Mouse (Mus musculus): ENCODE results near the gene Slc7a4. TPM values are rescaled to one million over a fixed set of nuclear protein-coding genes. Genes with fewer than 3 reads are reported as not detected.

Gene Slc7a4
- polyA plus RNA-seq, 1 experiment from 2014 or later = 46.1 TPM

GRCm38 (mm10) chr16:17532676-17533329, 50.2 kb downstream of the Slc7a4 start:
- H3K9ac ChIP-seq (replicated peaks) = no peak overlapping the region
- ATAC-seq (ENCODE audit: low FRiP score) = no peak
- peaks cover 29% of the 10 kb centered on the region for H3K4me1 ChIP-seq
- no peak overlapping the region for H3K4me2 ChIP-seq
- no peaks in the 10 kb centered on the region; the same call in 1 of the 2 replicates for H3K27me3 ChIP-seq (replicated peaks)
- H3K4me3 ChIP-seq (replicated peaks) = no peak overlapping the region
- no peaks in the 10 kb centered on the region for H3K9me3 ChIP-seq (replicated peaks)
- peaks cover 14% of the 10 kb centered on the region for H3K36me3 ChIP-seq
- H3K27ac ChIP-seq (replicated peaks) = no peak overlapping the region
- 69% methylated on average over 14 of the region's 14 CpGs for WGBS

- no peak for ATAC-seq (ENCODE audit: low FRiP score)
- Histone ChIP-seq H3K4me3 (replicated peaks) (no peak overlapping the region), H3K9me3 (replicated peaks) (no peaks in the 10 kb centered on the region), H3K4me1 (peaks cover 29% of the 10 kb centered on the region), H3K36me3 (peaks cover 19% of the 10 kb centered on the region), H3K4me2 (peak overlapping the region; percentile 95; the same call in 1 of the 2 replicates), H3K9ac (replicated peaks) (no peak overlapping the region), H3K27me3 (replicated peaks) (no peaks in the 10 kb centered on the region; the same call in 1 of the 2 replicates), H3K27ac (replicated peaks) (no peak overlapping the region)
- WGBS = 67% methylated on average over 4 of the region's 4 CpGs
Measured at GRCm38 (mm10) chr16:17532271-17532670, 50.7 kb downstream of the Slc7a4 start.

GRCm38 (mm10) chr16:17530640-17531288, 52.2 kb downstream of the Slc7a4 start, which contains the start of gene Thap7:
Gene Thap7, minus strand, starts transcription at chr16:17531136.
- Histone ChIP-seq H3K9ac (replicated peaks) (peak within 1 kb of the TSS; percentile 73), H3K36me3 (peaks cover 34% of the 10 kb centered on the region), H3K4me1 (peaks cover 29% of the 10 kb centered on the region), H3K4me3 (replicated peaks) (peak within 1 kb of the TSS; percentile 65), H3K9me3 (replicated peaks) (no peaks in the 10 kb centered on the region), H3K27me3 (replicated peaks) (no peaks in the 10 kb centered on the region), H3K4me2 (peak within 1 kb of the TSS; percentile 95), H3K27ac (replicated peaks) (peak within 1 kb of the TSS; percentile 99)
- WGBS = under 1% methylated on average over 67 of the region's 67 CpGs
- peak; percentile 97 for ATAC-seq (ENCODE audit: low FRiP score)

- WGBS = 20% methylated on average over 17 of the region's 17 CpGs
- ATAC-seq (ENCODE audit: low FRiP score) = peak; percentile 8; the same call in 1 of the 2 replicates
- peak overlapping the region; percentile 65 for H3K4me3 ChIP-seq (replicated peaks)
- H3K27me3 ChIP-seq (replicated peaks) = no peaks in the 10 kb centered on the region
- H3K4me1 ChIP-seq = peaks cover 29% of the 10 kb centered on the region
- peak overlapping the region; percentile 73 for H3K9ac ChIP-seq (replicated peaks)
- H3K4me2 ChIP-seq = peak overlapping the region; percentile 95
- no peaks in the 10 kb centered on the region for H3K9me3 ChIP-seq (replicated peaks)
- peaks cover 41% of the 10 kb centered on the region for H3K36me3 ChIP-seq
- H3K27ac ChIP-seq (replicated peaks) = peak overlapping the region; percentile 99
Measured at GRCm38 (mm10) chr16:17529981-17530586, 52.9 kb downstream of the Slc7a4 start.

- no peak overlapping the region for H3K4me2 ChIP-seq
- H3K36me3 ChIP-seq = peaks cover 56% of the 10 kb centered on the region
- H3K4me3 ChIP-seq (replicated peaks) = no peak overlapping the region
- no peaks in the 10 kb centered on the region for H3K9me3 ChIP-seq (replicated peaks)
- WGBS = 84% methylated on average over 13 of the region's 13 CpGs
- H3K9ac ChIP-seq (replicated peaks) = no peak overlapping the region
- peaks cover 29% of the 10 kb centered on the region for H3K4me1 ChIP-seq
- no peaks in the 10 kb centered on the region for H3K27me3 ChIP-seq (replicated peaks)
- no peak for ATAC-seq (ENCODE audit: low FRiP score)
- H3K27ac ChIP-seq (replicated peaks) = no peak overlapping the region
Measured at GRCm38 (mm10) chr16:17528276-17528675, 54.7 kb downstream of the Slc7a4 start.

GRCm38 (mm10) chr16:17527606-17528005, 55.4 kb downstream of the Slc7a4 start:
- Histone ChIP-seq H3K27ac (replicated peaks) (no peak overlapping the region), H3K9me3 (replicated peaks) (no peaks in the 10 kb centered on the region), H3K9ac (replicated peaks) (no peak overlapping the region), H3K36me3 (peaks cover 63% of the 10 kb centered on the region), H3K4me3 (replicated peaks) (no peak overlapping the region), H3K27me3 (replicated peaks) (no peaks in the 10 kb centered on the region), H3K4me2 (no peak overlapping the region), H3K4me1 (peaks cover 29% of the 10 kb centered on the region)
- no peak for ATAC-seq (ENCODE audit: low FRiP score)

GRCm38 (mm10) chr16:17526223-17526622, 56.8 kb downstream of the Slc7a4 start:
- Histone ChIP-seq H3K27me3 (replicated peaks) (no peaks in the 10 kb centered on the region), H3K4me3 (replicated peaks) (no peak overlapping the region), H3K4me1 (peaks cover 16% of the 10 kb centered on the region), H3K36me3 (peaks cover 77% of the 10 kb centered on the region), H3K27ac (replicated peaks) (no peak overlapping the region), H3K9me3 (replicated peaks) (no peaks in the 10 kb centered on the region), H3K9ac (replicated peaks) (no peak overlapping the region), H3K4me2 (no peak overlapping the region)
- 90% methylated on average over 6 of the region's 6 CpGs for WGBS
- no peak for ATAC-seq (ENCODE audit: low FRiP score)

GRCm38 (mm10) chr16:17525524-17525923, 57.5 kb downstream of the Slc7a4 start:
- WGBS = 83% methylated on average over 3 of the region's 3 CpGs
- no peaks in the 10 kb centered on the region for H3K27me3 ChIP-seq (replicated peaks)
- peaks cover 84% of the 10 kb centered on the region for H3K36me3 ChIP-seq
- H3K4me1 ChIP-seq = peaks cover 16% of the 10 kb centered on the region
- no peak overlapping the region for H3K4me3 ChIP-seq (replicated peaks)
- no peak overlapping the region for H3K9ac ChIP-seq (replicated peaks)
- H3K9me3 ChIP-seq (replicated peaks) = no peaks in the 10 kb centered on the region
- ATAC-seq (ENCODE audit: low FRiP score) = no peak
- H3K27ac ChIP-seq (replicated peaks) = no peak overlapping the region
- H3K4me2 ChIP-seq = no peak overlapping the region

GRCm38 (mm10) chr16:17524156-17524555, 58.9 kb downstream of the Slc7a4 start:
- Histone ChIP-seq H3K4me2 (no peak overlapping the region), H3K27me3 (replicated peaks) (no peaks in the 10 kb centered on the region), H3K9me3 (replicated peaks) (no peaks in the 10 kb centered on the region), H3K9ac (replicated peaks) (no peak overlapping the region), H3K36me3 (peaks cover 97% of the 10 kb centered on the region), H3K4me1 (peaks cover 6% of the 10 kb centered on the region), H3K4me3 (replicated peaks) (no peak overlapping the region), H3K27ac (replicated peaks) (no peak overlapping the region)
- WGBS = 95% methylated on average over 11 of the region's 11 CpGs
- ATAC-seq (ENCODE audit: low FRiP score) = no peak

Other genes starting within 250 kb of the Slc7a4 start
- 23.3 and 24.0 TPM in 2 replicates for gene Snap29, start 177.2 kb downstream of the Slc7a4 start, polyA plus RNA-seq (2015; fragmentation: Nextera tagmentation; extraction: Ambion mirVana)
- gene Pi4ka, start 176.9 kb downstream of the Slc7a4 start, polyA plus RNA-seq (2015; fragmentation: Nextera tagmentation; extraction: Ambion mirVana) = 54.6 and 59.7 TPM in 2 replicates
- gene Crkl, start 131.2 kb downstream of the Slc7a4 start, polyA plus RNA-seq (2015; fragmentation: Nextera tagmentation; extraction: Ambion mirVana) = 76.3 and 77.4 TPM in 2 replicates
- gene Aifm3, start 93.6 kb downstream of the Slc7a4 start, polyA plus RNA-seq (2015; fragmentation: Nextera tagmentation; extraction: Ambion mirVana) = 3.4 and 4.8 TPM in 2 replicates
- gene Lztr1, start 74.5 kb downstream of the Slc7a4 start, polyA plus RNA-seq (2015; fragmentation: Nextera tagmentation; extraction: Ambion mirVana) = 118 and 129 TPM in 2 replicates
- gene Thap7, start 52.1 kb downstream of the Slc7a4 start, polyA plus RNA-seq (2015; fragmentation: Nextera tagmentation; extraction: Ambion mirVana) = 58.1 and 60.8 TPM in 2 replicates
- gene Lrrc74b, start 22.0 kb downstream of the Slc7a4 start, polyA plus RNA-seq (2015; fragmentation: Nextera tagmentation; extraction: Ambion mirVana) = 0.98 and 1.3 TPM in 2 replicates
- 2.6 and 2.8 TPM in 2 replicates for gene P2rx6, start 21.3 kb downstream of the Slc7a4 start, polyA plus RNA-seq (2015; fragmentation: Nextera tagmentation; extraction: Ambion mirVana)
- 25.8 and 28.8 TPM in 2 replicates for gene Smpd4, start 36.1 kb upstream of the Slc7a4 start, polyA plus RNA-seq (2015; fragmentation: Nextera tagmentation; extraction: Ambion mirVana)
- 13.7 and 14.0 TPM in 2 replicates for gene Ccdc74a, start 63.3 kb upstream of the Slc7a4 start, polyA plus RNA-seq (2015; fragmentation: Nextera tagmentation; extraction: Ambion mirVana)
- gene Med15, start 149.7 kb upstream of the Slc7a4 start, polyA plus RNA-seq (2015; fragmentation: Nextera tagmentation; extraction: Ambion mirVana) = 46.1 and 47.3 TPM in 2 replicates
- gene Klhl22, start 176.4 kb upstream of the Slc7a4 start, polyA plus RNA-seq (2015; fragmentation: Nextera tagmentation; extraction: Ambion mirVana) = 86.2 and 89.1 TPM in 2 replicates
- 2.7 and 3.8 TPM in 2 replicates for gene Scarf2, start 214.1 kb upstream of the Slc7a4 start, polyA plus RNA-seq (2015; fragmentation: Nextera tagmentation; extraction: Ambion mirVana)
- 4.0 and 5.3 TPM in 2 replicates for gene B830017H08Rik, start 249.9 kb upstream of the Slc7a4 start, polyA plus RNA-seq (2015; fragmentation: Nextera tagmentation; extraction: Ambion mirVana)

Measured in neural tube, embryonic 15.5 days (tissue).